Mouse (Mus musculus) myocyte (in vitro differentiated cells): Measurements from ENCODE around the gene Ormdl2.

Experiments
- E2F4 ChIP-seq: IDR thresholded peaks from one replicate; pipeline ENCODE4 v1.6.1; 2011; ENCODE audit warnings: mild to moderate bottlenecking, control low read depth, moderate library complexity; ENCODE audit not compliant: insufficient read depth
- MAX ChIP-seq: IDR thresholded peaks from one replicate; pipeline ENCODE4 v1.6.1; 2011; ENCODE audit warnings: low read depth, mild to moderate bottlenecking, control low read depth
- MYOD1 ChIP-seq, 3 experiments: IDR thresholded peaks; one replicate each; pipeline ENCODE4 v1.6.1; 2011; ENCODE audit warnings: control low read depth in 2 of 3, low read depth in 2 of 3, mild to moderate bottlenecking in 2 of 3, moderate library complexity in 1 of 3; ENCODE audit not compliant: insufficient read length in 2 of 3, control insufficient read depth in 1 of 3
- POLR2A ChIP-seq: IDR thresholded peaks from one replicate; pipeline ENCODE4 v1.6.1; 2011; ENCODE audit warnings: low read depth, mild to moderate bottlenecking, control low read depth, moderate library complexity; ENCODE audit not compliant: insufficient read length
- TCF12 ChIP-seq: IDR thresholded peaks from one replicate; pipeline ENCODE4 v1.6.1; 2011; ENCODE audit warnings: mild to moderate bottlenecking, control low read depth; ENCODE audit not compliant: poor library complexity, insufficient read depth, severe bottlenecking
- USF1 ChIP-seq: IDR thresholded peaks from one replicate; pipeline ENCODE4 v1.6.1; 2011; ENCODE audit warnings: low read depth, mild to moderate bottlenecking, control low read depth, moderate library complexity

GRCm38 (mm10) chr10:128790398-128791124, 30.9 kb downstream of the Ormdl2 start, which contains the start of gene Mmp19:
- TF ChIP-seq E2F4 (no peak), POLR2A (peak; percentile 22), MYOD1 (IDR thresholded peaks at IDR 0.05; ENCODE audit: control insufficient read depth in 1 of 3, insufficient read length in 2 of 3, low read depth in 2 of 3) (no peak), TCF12 (no peak), USF1 (no peak), MAX (no peak)
